Mouse (Mus musculus): ENCODE measurements at regions not wholly inside any gene's neighbourhood (a gene's known extent, or its start where the extent isn't known, plus 50 kb on each side); places are given as distances from the start of the nearest gene placed in this dataset.
A peak's percentile ranks its signal among the peaks of the same experiment; 100 is the strongest.

- TF ChIP-seq CTCF (IDR thresholded peaks at IDR 0.05; ENCODE audit: low read depth) = no peak
- TF ChIP-seq EP300 (IDR thresholded peaks at IDR 0.05; ENCODE audit: low read depth) = 0 out of 2 replicates have a peak, but pooled peaks have one; percentile 8
Measured at GRCm38 (mm10) chr2:128295018-128295424, 169.2 kb downstream of the Bcl2l11 start.

Data from liver, embryonic 14.5 days (tissue).